Mouse (Mus musculus) lung, postnatal 25 days (tissue): ENCODE data around the gene Ifitm3.
"Not testable (repeated sequence)": the region's sequence is repeated elsewhere in the genome, so short reads cannot be mapped to it uniquely, and the experiment has no call there.

Source experiments
- DNase-seq: peaks from one replicate; pipeline ENCODE4 v3.0.0; 2022; ENCODE audit warnings: low spot score

The Ifitm3 gene

GRCm38 (mm10) chr7:141032458-141033167, 22.0 kb upstream of the Ifitm3 start:
- no peak for DNase-seq

DNA sequence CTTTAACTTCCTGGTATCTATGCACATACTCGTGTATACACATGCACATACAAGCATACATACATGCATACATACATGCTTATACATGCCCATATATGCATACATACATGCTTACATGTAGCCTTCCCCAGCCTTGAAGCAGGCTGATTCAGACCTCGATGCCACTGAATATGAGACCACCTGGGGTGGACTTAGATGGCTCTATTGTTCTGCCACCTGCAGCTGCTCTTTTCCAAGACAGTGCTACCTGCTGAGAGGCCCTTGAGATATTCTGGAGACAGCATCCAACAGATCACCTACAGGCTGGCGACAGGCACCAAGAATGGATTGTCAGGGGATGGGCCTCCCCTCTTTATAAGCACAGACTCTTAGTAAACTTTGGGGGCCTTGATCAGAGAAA, 19.8 kb upstream of the Ifitm3 start:
- no peak for DNase-seq

DNA sequence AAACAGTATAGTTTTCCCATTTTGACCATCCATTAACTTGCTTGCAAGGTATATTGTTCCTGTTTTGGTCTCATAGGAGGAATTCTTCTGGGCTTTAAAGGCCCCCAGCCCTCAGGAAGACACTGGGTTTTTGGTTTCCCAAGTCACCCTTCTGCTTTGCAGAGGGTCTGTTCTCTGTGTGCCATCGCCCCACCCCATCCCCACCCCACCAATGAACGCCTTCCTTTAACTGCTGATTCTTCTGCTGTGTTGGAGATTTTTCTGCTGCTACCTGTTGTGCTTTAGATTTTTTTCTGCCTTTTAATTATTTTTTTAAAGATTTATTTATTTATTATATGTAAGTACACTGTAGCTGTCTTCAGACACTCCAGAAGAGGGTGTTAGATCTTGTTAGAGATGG, 18.3 kb upstream of the Ifitm3 start, which contains the start of gene Gm17387:
Gene Gm17387 (plus strand): TSS at position 301 of the 400 bp plus-strand sequence.
- no peak for DNase-seq

DNA sequence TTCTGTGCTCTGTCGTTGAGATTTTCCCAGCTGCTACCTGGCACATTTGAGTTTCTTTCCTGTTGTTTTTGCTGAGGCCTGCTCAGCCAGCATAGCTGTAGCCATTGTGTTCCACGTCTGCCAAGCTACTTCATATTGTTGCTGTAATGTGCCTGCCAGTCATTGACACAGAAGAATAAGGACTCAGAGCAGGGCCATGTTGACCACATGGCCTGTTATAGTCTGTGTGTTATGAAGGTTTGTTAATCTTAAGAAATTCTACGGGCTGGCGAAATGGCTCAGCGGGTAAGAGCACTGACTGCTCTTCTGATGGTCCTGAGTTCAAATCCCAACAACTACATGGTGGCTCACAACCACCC, 16.1 kb upstream of the Ifitm3 start:
- DNase-seq = no peak

- peak; percentile 48 for DNase-seq
Measured at GRCm38 (mm10) chr7:141026097-141026739, 15.6 kb upstream of the Ifitm3 start.

GRCm38 (mm10) chr7:141024865-141025838, 14.6 kb upstream of the Ifitm3 start:
- DNase-seq = no peak

DNA sequence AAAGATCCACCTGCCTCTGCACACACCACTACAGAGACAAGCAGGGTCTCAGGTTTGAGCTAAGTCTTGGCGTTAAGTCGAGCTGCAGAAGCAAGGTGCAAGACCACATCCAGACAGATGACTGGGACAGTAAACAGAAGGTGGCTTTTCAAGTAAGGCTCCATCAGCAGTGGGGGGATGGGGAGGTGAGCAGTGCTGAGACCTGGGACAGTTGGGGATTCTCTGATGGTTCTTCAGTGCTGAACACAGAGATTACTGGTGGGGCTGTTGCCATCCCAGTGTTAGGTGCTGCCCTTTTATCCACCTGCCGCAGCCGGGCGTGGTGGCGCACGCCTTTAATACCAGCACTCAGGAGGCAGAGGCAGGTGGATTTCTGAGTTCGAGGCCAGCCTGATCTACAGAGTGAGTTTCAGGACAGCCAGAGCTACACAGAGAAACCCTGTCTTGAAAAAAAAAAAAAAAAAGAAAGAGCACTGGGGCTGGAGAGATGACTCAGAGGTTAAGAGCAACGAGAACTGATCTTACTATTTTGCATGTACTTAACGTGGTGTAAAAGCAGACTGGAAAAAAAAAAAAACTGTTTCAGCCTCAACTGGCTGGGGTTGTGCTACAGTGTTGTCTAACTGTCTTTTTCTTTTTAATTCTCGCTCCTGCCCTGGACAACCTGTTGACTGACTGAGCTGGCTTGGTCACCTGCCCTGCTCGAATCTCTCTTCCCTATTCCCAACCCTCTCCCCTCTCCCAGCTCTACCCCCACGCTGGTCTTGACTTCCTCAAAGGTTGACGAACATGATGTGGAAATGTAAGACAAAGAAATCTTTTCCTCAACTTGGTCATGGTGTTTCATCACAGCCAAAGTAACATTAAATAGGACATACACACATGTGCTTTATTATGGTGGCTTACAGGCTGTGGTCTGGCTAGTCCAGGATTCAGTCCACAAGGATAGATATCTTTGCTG, 11.2 kb upstream of the Ifitm3 start:
- DNase-seq = no peak

GRCm38 (mm10) chr7:141019028-141019427, 8.5 kb upstream of the Ifitm3 start:
- DNase-seq = no peak

DNA sequence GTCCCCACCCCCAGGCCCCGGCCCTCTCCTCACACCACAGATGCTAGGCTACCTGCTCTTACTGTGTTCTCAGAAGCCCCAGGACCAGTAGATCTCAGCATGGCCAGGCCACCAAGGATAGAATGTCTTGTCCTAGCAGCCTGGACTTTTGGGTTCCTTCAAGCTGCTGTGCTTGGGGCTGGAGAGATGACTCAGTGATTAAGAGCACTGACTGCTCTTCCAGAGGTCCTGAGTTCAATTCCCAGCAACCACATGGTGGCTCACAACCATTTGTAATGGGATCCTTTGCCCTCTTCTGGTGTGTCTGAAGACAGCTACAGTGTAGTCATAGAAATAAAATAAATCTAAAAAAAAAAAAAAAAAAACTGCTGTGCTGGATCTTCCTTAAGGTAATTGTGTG, 7.3 kb upstream of the Ifitm3 start, which contains the start of gene Ifitm6:
Gene Ifitm6 (minus strand): TSS at position 101 of the 400 bp plus-strand sequence.
- not testable (repeated sequence) for DNase-seq

DNA sequence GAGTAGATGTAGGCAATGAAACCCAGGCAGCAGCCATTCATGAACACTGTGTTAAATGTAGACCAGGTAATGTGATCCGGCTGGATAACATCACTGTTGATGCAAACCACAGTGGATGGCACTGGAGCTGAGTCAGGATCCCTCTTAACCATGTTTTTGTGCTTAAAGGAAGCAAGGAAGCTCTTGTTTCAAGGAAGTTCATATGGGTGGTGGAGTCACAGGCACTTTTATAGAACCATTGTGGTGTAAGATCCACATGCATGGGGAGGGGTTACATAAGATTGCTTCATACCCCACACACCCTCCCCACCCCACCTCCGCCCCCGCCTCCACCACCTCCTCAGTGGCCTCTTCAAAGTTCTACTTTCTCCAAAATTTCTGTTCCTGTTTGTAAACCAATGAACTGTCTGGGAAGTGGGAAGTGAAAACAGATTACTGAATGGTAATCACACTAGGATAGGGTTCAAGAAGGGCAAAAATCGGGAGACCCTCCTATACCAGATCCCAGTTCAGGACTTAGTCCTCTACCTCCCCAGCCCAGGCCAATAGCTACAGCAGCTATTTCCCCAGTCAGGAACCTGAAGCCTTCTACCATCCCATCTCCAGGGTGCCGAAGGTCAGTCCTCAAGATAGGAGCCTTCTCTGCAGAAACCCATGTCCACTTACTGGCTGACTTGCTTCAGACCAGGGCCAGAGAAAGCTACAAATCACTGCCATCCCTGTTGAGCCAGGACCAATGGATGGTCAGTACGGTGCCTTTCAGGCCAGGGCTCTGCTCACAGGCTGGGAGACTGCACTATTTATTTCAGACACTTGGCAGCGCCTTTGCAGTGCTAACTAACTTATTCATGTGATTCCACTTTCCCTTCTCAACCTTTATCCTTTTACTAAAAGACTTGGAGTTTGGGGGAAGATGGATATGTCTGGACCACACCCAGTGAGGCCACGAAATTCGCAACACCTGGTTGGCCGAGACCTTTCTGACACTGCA, 6.4 kb upstream of the Ifitm3 start:
- no peak for DNase-seq

DNA sequence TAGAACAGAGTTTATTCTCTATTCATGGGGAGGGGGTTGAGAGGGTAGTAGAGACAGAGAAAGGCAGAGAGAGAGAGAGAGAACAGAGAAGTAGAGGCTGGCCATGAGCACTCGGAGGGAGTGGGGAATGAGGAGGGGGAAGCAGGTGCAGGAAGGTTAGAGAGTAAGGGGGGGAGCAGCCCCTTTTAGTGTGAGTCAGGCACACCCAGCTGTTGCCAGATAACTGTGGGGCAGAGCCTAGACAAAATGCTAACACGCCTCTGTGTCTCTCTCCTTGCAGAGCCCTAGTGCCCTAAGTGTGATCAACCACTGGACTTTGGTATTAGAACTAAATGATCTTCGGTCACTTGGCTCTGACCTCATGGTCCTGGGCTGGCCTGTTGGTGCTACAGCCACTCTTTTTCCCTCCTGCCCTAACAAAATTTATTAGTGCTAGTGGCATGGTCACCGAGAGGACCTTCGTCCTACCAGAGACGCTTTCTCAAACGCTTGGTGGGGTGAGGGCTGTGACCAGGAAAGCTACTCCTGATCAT, 734 bp upstream of the Ifitm3 start:
- DNase-seq = no peak

- DNase-seq = no peak
Measured at GRCm38 (mm10) chr7:141009665-141010064, 905 bp downstream of the Ifitm3 start.

DNA sequence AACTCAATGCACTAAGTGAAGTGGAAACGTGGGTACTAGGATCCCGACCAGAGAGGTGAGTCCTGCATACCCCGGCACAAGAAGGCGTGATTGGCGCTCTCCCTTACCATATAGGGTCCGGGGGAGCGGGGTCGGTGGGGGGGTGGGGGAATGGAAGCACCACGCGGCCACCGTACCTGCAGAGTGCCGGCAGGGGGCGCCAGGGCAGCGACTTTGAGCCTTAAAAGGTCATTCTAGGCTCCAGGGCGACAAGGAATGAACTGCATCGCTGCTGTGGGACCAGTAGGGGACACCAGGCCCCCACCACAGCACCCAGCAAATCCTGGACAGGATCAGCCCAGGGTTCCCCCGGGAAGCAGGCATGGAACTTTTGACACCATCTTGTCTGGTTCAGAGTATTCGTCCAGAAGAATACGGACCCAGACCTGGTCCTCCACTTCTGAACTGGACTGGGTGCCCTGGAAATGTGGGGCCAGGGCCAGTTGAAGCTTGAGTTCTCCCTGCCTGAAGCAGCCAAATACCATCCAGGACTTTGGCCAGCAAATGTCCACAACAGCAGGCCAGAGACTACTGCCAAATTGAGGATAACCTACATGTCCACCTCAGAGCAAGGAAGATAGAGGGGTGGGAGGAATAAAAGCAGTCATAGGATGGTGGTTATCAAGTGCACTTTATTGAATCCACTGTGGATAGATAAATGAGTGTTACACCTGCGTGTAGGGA, 1.5 kb downstream of the Ifitm3 start:
- DNase-seq = peak; percentile 90

DNA sequence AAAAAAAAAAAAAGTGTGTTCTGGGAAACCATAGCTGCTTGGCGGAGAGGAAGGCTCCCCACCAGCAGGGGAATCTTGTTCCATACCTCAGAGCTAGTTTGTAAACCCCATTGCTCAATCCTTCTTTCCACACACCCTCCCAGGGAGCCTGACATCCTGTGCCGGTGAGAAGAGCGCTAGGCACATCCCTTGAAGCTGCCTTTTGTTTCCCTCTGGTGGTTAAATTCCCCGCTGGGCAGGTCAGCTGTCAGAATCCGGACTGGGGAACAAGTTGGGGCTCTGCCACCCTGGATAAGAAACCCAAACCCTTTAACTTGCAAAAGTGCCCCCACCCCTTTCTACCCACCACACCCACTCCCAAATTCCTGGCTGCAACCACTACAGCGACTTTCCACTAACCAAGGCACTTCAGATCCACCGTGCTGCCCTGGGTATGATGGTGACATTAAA, 2.2 kb downstream of the Ifitm3 start:
- peak; percentile 60 for DNase-seq

DNA sequence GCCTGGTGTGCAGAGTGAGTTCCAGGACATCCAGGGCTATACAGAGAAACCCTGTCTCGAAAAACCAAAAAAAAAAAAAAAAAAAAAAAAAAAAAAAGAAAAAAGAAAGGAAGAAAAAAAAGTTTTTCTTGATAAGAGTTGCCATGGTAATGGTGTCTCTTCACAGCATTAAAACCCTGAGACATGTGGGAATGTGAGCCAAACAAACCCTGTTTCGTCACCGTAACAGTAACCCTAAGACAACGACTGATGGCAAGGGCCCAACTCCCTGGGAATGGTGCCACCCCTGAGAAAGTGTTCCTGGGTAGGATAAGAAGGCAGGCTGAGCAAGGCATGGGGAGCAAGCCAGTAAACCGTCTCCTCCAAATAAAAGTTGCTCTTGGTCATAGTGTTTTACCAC, 3.7 kb downstream of the Ifitm3 start:
- DNase-seq = no peak

GRCm38 (mm10) chr7:141006446-141006845, 4.1 kb downstream of the Ifitm3 start:
- no peak for DNase-seq

DNA sequence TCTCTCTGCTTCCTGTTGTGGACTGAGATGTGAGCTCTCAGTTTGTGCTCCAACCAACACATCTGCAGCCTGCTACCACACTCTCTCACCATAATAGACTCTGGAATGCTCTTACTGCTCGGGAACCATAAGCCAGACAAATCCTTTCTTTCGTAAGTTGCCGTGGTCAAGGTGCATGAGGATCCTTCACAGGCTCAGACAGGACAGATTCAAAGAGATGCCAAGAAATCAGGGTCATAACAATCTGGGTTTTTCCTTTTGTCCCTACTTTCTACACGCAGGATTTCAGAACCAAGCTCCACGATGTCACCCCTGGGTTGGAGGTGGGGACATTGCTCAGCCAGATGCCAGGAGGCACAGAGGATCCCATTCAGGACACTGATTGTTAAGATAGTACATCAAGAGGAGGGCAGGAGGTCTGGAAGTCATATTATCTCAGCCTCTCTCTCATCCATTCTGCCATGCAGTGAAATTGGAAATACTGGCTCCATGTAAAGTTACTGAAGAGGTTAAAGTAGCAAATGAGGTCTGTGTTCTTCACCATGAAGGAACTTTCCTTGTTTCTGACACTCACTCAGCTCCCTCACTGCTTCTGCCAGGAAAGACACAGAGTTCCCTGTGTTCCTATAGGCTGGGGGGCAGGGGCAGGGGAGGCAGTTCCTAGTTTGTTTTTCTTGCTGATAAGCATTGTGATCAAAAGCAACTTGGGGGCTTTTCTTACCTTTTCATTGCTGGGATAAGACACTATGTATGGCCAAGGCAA, 7.1 kb downstream of the Ifitm3 start:
- no peak for DNase-seq
